Mouse (Mus musculus): Measurements from ENCODE around the gene Tgm4. TPM values are rescaled to one million over a fixed set of nuclear protein-coding genes. Genes with fewer than 3 reads are reported as not detected.

Tgm4 gene
- polyA plus RNA-seq, 1 experiment: not detected

- H3K27me3 ChIP-seq (replicated peaks; ENCODE audit: control insufficient read depth, insufficient read depth, low read length): no peaks in the 10 kb centered on the region
- peak overlapping the region; percentile 67 for H3K4me3 ChIP-seq (ENCODE audit: insufficient read depth, low read depth, low read length)
- 36% methylated on average over 18 of the region's 24 CpGs for WGBS
- peaks cover 7% of the 10 kb centered on the region; the same call in 1 of the 2 replicates for H3K4me1 ChIP-seq (ENCODE audit: control insufficient read depth, insufficient read depth, low read length)
- no peak for TF ChIP-seq CTCF (conservative IDR thresholded peaks at IDR 0.05; ENCODE audit: insufficient read depth, insufficient read length, low read depth, low read length)
- no peak for TF ChIP-seq POLR2A (IDR thresholded peaks at IDR 0.05; ENCODE audit: low read depth, low read length)
- no peak overlapping the region for H3K27ac ChIP-seq (ENCODE audit: insufficient read depth, low read depth, low read length)
- DNase-seq: no peak
- no peaks in the 10 kb centered on the region for H3K36me3 ChIP-seq (ENCODE audit: control insufficient read depth, insufficient read depth, low read length)
Measured at GRCm38 (mm10) chr9:123021636-123022379, 12.7 kb upstream of the Tgm4 start.

GRCm38 (mm10) chr9:123024201-123024600 is 10.3 kb upstream of the Tgm4 start:
- Histone ChIP-seq H3K4me3 (ENCODE audit: insufficient read depth, low read depth, low read length) (no peak overlapping the region), H3K4me1 (ENCODE audit: control insufficient read depth, insufficient read depth, low read length) (peaks cover 7% of the 10 kb centered on the region; the same call in 1 of the 2 replicates), H3K27me3 (replicated peaks; ENCODE audit: control insufficient read depth, insufficient read depth, low read length) (no peaks in the 10 kb centered on the region), H3K36me3 (ENCODE audit: control insufficient read depth, insufficient read depth, low read length) (no peaks in the 10 kb centered on the region), H3K27ac (ENCODE audit: insufficient read depth, low read depth, low read length) (no peak overlapping the region)
- TF ChIP-seq CTCF (conservative IDR thresholded peaks at IDR 0.05; ENCODE audit: insufficient read depth, insufficient read length, low read depth, low read length) (no peak), POLR2A (IDR thresholded peaks at IDR 0.05; ENCODE audit: low read depth, low read length) (no peak)
- WGBS: 81% methylated on average over 2 of the region's 2 CpGs
- no peak for DNase-seq

DNA sequence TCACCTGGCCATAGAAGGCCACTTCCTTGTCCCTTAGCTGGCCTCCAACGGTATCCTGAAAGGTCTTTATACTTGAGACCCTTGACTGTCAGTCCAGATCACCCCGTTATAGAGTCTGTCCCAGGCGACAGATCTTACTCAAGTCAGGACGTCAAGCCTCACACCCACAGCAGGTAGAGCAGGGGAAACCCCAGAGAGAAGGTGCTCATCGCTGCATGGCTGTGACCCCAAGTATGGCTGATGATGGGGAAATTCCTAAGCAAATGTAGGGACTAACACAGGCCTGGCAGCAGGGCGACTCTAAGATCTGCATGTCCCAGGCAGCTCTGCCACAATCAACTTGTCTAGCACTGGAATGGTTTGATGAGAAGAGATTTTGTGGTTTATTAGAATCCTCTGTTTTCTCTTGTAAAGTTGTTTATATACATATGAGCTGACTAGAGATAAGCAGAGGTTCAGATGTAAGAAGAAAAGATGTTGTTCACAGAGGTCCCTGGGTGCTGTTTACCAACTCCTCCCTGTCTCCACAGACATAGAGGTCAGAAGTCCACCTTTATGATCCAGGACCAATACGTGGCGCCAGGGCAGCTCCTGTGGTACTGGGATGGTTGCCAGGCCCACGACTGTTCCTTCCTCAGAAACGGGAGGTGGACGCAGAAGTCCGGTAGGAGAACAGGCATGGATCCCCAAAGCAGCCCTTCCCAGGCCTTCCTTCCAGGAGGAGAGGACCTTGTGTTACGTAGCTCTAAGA is 2.9 kb upstream of the Tgm4 start:
- TF ChIP-seq CTCF (conservative IDR thresholded peaks at IDR 0.05; ENCODE audit: insufficient read depth, insufficient read length, low read depth, low read length): no peak
- no peak for TF ChIP-seq POLR2A (IDR thresholded peaks at IDR 0.05; ENCODE audit: low read depth, low read length)

DNA sequence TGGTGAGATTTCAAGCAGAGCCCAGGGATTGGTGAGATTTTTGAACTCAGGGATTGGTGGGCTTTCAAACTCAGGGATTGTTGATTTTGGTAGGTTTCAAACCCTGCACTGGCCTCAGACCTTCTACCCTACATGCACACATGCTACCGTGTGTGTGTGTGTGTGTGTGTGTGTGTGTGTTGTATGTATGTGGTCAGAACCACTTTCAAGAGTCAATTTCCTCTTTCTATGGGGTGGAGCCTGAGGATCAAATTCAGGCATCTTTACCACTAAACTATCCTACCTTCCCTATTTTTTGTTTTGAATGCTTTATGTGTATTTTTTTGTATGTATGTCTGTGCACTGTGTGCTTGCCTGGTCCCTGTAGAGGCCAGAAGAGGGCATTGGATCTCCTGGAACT is 13.1 kb downstream of the Tgm4 start:
- H3K4me3 ChIP-seq (ENCODE audit: insufficient read depth, low read depth, low read length): no peak overlapping the region
- no peak for DNase-seq

More for the DNA sequence above, 2.9 kb upstream of the Tgm4 start:
- H3K4me1 ChIP-seq (ENCODE audit: control insufficient read depth, insufficient read depth, low read length): no peaks in the 10 kb centered on the region
- no peak for DNase-seq
- no peak overlapping the region for H3K27ac ChIP-seq (ENCODE audit: insufficient read depth, low read depth, low read length)
- no peaks in the 10 kb centered on the region for H3K36me3 ChIP-seq (ENCODE audit: control insufficient read depth, insufficient read depth, low read length)
- no peaks in the 10 kb centered on the region for H3K27me3 ChIP-seq (replicated peaks; ENCODE audit: control insufficient read depth, insufficient read depth, low read length)
- no peak overlapping the region for H3K4me3 ChIP-seq (ENCODE audit: insufficient read depth, low read depth, low read length)
- 69% methylated on average over 13 of the region's 13 CpGs for WGBS

GRCm38 (mm10) chr9:123058724-123059292 is 24.3 kb downstream of the Tgm4 start:
- Histone ChIP-seq H3K27ac (ENCODE audit: insufficient read depth, low read depth, low read length) (no peak overlapping the region), H3K4me1 (ENCODE audit: control insufficient read depth, insufficient read depth, low read length) (no peaks in the 10 kb centered on the region), H3K27me3 (replicated peaks; ENCODE audit: control insufficient read depth, insufficient read depth, low read length) (no peaks in the 10 kb centered on the region), H3K36me3 (ENCODE audit: control insufficient read depth, insufficient read depth, low read length) (no peaks in the 10 kb centered on the region), H3K4me3 (ENCODE audit: insufficient read depth, low read depth, low read length) (no peak overlapping the region)
- DNase-seq: no peak
- TF ChIP-seq POLR2A (IDR thresholded peaks at IDR 0.05; ENCODE audit: low read depth, low read length) (no peak), CTCF (conservative IDR thresholded peaks at IDR 0.05; ENCODE audit: insufficient read depth, insufficient read length, low read depth, low read length) (no peak)

More for the DNA sequence above, 13.1 kb downstream of the Tgm4 start:
- Histone ChIP-seq H3K4me1 (ENCODE audit: control insufficient read depth, insufficient read depth, low read length) (no peaks in the 10 kb centered on the region), H3K36me3 (ENCODE audit: control insufficient read depth, insufficient read depth, low read length) (no peaks in the 10 kb centered on the region), H3K27ac (ENCODE audit: insufficient read depth, low read depth, low read length) (no peak overlapping the region), H3K27me3 (replicated peaks; ENCODE audit: control insufficient read depth, insufficient read depth, low read length) (no peaks in the 10 kb centered on the region)
- WGBS: 86% methylated on average over 1 of the region's 1 CpGs
- no peak for TF ChIP-seq POLR2A (IDR thresholded peaks at IDR 0.05; ENCODE audit: low read depth, low read length)

DNA sequence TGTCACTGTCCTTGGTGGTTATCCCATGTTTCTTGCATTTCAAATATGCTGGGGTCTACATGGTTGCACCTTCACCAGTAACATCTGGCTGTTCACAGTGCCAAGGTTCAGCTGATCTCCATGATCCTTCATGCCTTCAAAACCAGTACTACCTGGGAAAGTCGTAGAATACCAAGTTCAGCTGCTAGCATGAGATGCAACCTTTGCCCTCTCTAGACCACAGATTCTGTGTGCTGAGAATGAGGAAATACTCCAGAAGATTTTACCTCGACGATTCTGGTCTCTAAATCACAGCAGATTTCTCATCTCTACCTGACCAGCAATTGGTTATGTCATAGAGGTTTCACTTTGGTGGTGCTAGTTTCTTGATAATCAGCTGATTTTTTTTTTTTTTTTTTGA is 25.6 kb downstream of the Tgm4 start:
- TF ChIP-seq POLR2A (IDR thresholded peaks at IDR 0.05; ENCODE audit: low read depth, low read length) (no peak), CTCF (conservative IDR thresholded peaks at IDR 0.05; ENCODE audit: insufficient read depth, insufficient read length, low read depth, low read length) (no peak)
- no peaks in the 10 kb centered on the region for H3K27me3 ChIP-seq (replicated peaks; ENCODE audit: control insufficient read depth, insufficient read depth, low read length)
- H3K36me3 ChIP-seq (ENCODE audit: control insufficient read depth, insufficient read depth, low read length): no peaks in the 10 kb centered on the region
- no peak overlapping the region for H3K27ac ChIP-seq (ENCODE audit: insufficient read depth, low read depth, low read length)
- 60% methylated on average over 3 of the region's 3 CpGs for WGBS
- no peak overlapping the region for H3K4me3 ChIP-seq (ENCODE audit: insufficient read depth, low read depth, low read length)
- no peak for DNase-seq
- no peaks in the 10 kb centered on the region for H3K4me1 ChIP-seq (ENCODE audit: control insufficient read depth, insufficient read depth, low read length)

- TF ChIP-seq POLR2A (IDR thresholded peaks at IDR 0.05; ENCODE audit: low read depth, low read length): no peak
- TF ChIP-seq CTCF (conservative IDR thresholded peaks at IDR 0.05; ENCODE audit: insufficient read depth, insufficient read length, low read depth, low read length): no peak
- WGBS: 94% methylated on average over 5 of the region's 5 CpGs
- Histone ChIP-seq H3K4me3 (ENCODE audit: insufficient read depth, low read depth, low read length) (no peak overlapping the region), H3K27me3 (replicated peaks; ENCODE audit: control insufficient read depth, insufficient read depth, low read length) (no peaks in the 10 kb centered on the region), H3K36me3 (ENCODE audit: control insufficient read depth, insufficient read depth, low read length) (no peaks in the 10 kb centered on the region), H3K27ac (ENCODE audit: insufficient read depth, low read depth, low read length) (no peak overlapping the region), H3K4me1 (ENCODE audit: control insufficient read depth, insufficient read depth, low read length) (no peaks in the 10 kb centered on the region)
- no peak for DNase-seq
Measured at GRCm38 (mm10) chr9:123079149-123079548, 44.6 kb downstream of the Tgm4 start.

Measured in kidney, adult 2 months (tissue).